Mouse (Mus musculus): ENCODE results near the gene Polr2h. TPM values are rescaled to one million over a fixed set of nuclear protein-coding genes. Genes with fewer than 3 reads are reported as not detected.

Gene Polr2h
- total and polyA plus RNA-seq, 3 experiments = 117 to 183 (median 157) TPM

DNA sequence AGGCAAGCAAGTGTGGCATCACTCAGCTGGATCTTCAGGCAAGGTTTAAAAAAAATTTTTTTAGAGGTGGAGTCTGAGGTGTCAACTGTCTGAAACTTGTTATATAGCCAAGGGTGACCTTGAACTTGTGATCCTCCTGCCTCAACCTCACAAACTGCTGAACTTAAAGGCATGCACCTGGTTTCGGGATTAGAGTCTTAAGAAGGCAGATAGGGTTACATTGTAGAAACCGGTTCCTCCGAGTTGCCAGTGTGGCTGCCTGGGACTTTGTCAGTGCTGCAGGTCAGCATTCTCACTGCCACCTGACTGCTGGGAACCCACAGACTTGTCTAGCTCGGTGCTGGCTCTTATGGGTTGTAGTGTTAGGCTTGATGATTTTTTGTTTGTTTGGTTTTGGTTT lies 5.8 kb downstream of the Polr2h start:
- Histone ChIP-seq H3K9me3 (replicated peaks; ENCODE audit: low read length) (no peaks in the 10 kb centered on the region), H3K79me2 (replicated peaks; ENCODE audit: control insufficient read depth, extremely low read depth, insufficient read depth, poor library complexity, severe bottlenecking) (peaks cover 7% of the 10 kb centered on the region), H3K27ac (ENCODE audit: insufficient read depth, low read depth) (no peak overlapping the region), H3K4me3 (replicated peaks in 1 of 3; ENCODE audit: low read depth in 2 of 3, low read length in 2 of 3, poor library complexity in 1 of 3) (no peak overlapping the region), H3K27me3 (replicated peaks) (peaks cover 3% of the 10 kb centered on the region), H3K4me2 (ENCODE audit: insufficient read depth, low read depth, poor library complexity, severe bottlenecking) (no peak overlapping the region), H3K4me1 (ENCODE audit: control insufficient read depth in 1 of 2, insufficient read depth in 2 of 2) (peaks cover 0 to 10% of the 10 kb centered on the region in 2 experiments; a peak in 2 of 4 replicates), H3K36me3 (replicated peaks in 1 of 2; ENCODE audit: control insufficient read depth in 1 of 2, insufficient read depth in 1 of 2, low read length in 1 of 2) (peaks cover 23 to 39% of the 10 kb centered on the region in 2 experiments), H3K9ac (ENCODE audit: insufficient read depth, low read depth) (no peak overlapping the region)
- in situ Hi-C loops (cut with MboI; ENCODE audit: low pct_ligation_motif_present, low pct_unique_long_range_greater_than_20kb, low sequenced_read_pairs) (loop anchor here (10.0 kb wide), 1 partner anchor 462 kb away; no protein-coding TSS in a partner anchor), dilution Hi-C loops (cut with MboI; ENCODE audit: extremely low pct_ligation_motif_present, extremely low pct_unique_long_range_greater_than_20kb, low sequenced_read_pairs) (no loop called here)
- DNase-seq (ENCODE audit: extremely low read depth) = no peak
- TF ChIP-seq JUND (conservative IDR thresholded peaks at IDR 0.05; ENCODE audit: low read depth, low read length) (no peak), SIN3A (IDR thresholded peaks at IDR 0.05; ENCODE audit: low read length) (no peak), BHLHE40 (IDR thresholded peaks at IDR 0.05; ENCODE audit: low read depth, low read length) (no peak), ELF1 (IDR thresholded peaks at IDR 0.05; ENCODE audit: low read depth, low read length) (no peak), UBTF (IDR thresholded peaks at IDR 0.05; ENCODE audit: low read depth, low read length) (no peak), MAX (IDR thresholded peaks at IDR 0.05; ENCODE audit: low read length) (no peak), HCFC1 (IDR thresholded peaks at IDR 0.05; ENCODE audit: low read depth, low read length) (no peak), MEF2A (IDR thresholded peaks at IDR 0.05; ENCODE audit: borderline replicate concordance, low read depth, low read length) (no peak), POLR2AphosphoS2 (IDR thresholded peaks at IDR 0.05; ENCODE audit: low read depth, low read length) (no peak), USF1 (IDR thresholded peaks at IDR 0.05; ENCODE audit: low read depth, low read length) (no peak), EP300 (IDR thresholded peaks at IDR 0.05; ENCODE audit: low read length) (no peak), JUN (IDR thresholded peaks at IDR 0.05; ENCODE audit: insufficient read depth, low read depth, low read length) (no peak), POLR2A (IDR thresholded peaks at IDR 0.05; ENCODE audit: low read depth, low read length) (no peak), TBP (conservative IDR thresholded peaks at IDR 0.05; ENCODE audit: low read depth, low read length) (no peak), ZKSCAN1 (IDR thresholded peaks at IDR 0.05; ENCODE audit: borderline replicate concordance, low read depth, low read length) (no peak), CTCF (conservative IDR thresholded peaks at IDR 0.05 in 1 of 2, IDR thresholded peaks at IDR 0.05 in 1 of 2; ENCODE audit: low read depth in 2 of 2, low read length in 2 of 2) (no peak), ZC3H11A (IDR thresholded peaks at IDR 0.05; ENCODE audit: low read depth, low read length) (no peak), ZNF384 (IDR thresholded peaks at IDR 0.05; ENCODE audit: low read depth, low read length) (no peak), KAT2A (IDR thresholded peaks at IDR 0.05; ENCODE audit: insufficient replicate concordance, low read length) (no peak), MXI1 (IDR thresholded peaks at IDR 0.05; ENCODE audit: low read depth, low read length) (no peak)

DNA sequence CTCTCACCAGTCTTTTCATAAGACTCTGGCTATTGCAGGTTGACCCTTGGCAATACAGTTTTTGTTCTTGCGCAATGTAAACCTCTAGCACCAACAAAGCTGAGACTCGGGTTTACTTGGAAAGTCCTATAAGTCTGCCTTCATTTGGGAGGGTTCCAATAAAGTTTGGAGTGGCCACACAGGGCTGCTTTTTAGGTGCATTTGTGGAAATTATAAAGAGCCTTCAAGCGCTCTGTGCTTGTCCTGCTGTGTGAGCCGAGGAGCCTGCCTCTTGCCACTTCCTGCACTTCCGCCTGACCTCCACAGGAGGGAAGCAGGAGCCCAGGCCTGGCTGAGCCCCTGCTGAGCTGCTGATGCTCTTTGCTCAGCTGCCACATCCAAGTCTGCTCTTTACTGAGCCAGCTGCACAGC lies 6.9 kb downstream of the Polr2h start:
- H3K4me2 ChIP-seq (ENCODE audit: insufficient read depth, low read depth, poor library complexity, severe bottlenecking) = no peak overlapping the region
- no peaks in the 10 kb centered on the region for H3K9me3 ChIP-seq (replicated peaks; ENCODE audit: low read length)
- no peak overlapping the region for H3K27ac ChIP-seq (ENCODE audit: insufficient read depth, low read depth)
- TF ChIP-seq SMC3 (IDR thresholded peaks at IDR 0.05; ENCODE audit: low read depth, low read length) = peak; percentile 76
- TF ChIP-seq CHD1 (IDR thresholded peaks at IDR 0.05; ENCODE audit: low read depth, low read length) = no peak
- peak; percentile 15 to 83; a peak in 3 of 4 replicates for TF ChIP-seq CTCF (conservative IDR thresholded peaks at IDR 0.05 in 1 of 2, IDR thresholded peaks at IDR 0.05 in 1 of 2; ENCODE audit: low read depth in 2 of 2, low read length in 2 of 2)
- TF ChIP-seq ELF1 (IDR thresholded peaks at IDR 0.05; ENCODE audit: low read depth, low read length) = peak; percentile 62
- TF ChIP-seq ZKSCAN1 (IDR thresholded peaks at IDR 0.05; ENCODE audit: borderline replicate concordance, low read depth, low read length) = no peak
- peak; percentile 84 for TF ChIP-seq RAD21 (IDR thresholded peaks at IDR 0.05; ENCODE audit: low read depth, low read length)
- peak; percentile 53; the same call in 1 of the 2 replicates for TF ChIP-seq ZC3H11A (IDR thresholded peaks at IDR 0.05; ENCODE audit: low read depth, low read length)
- no peak for TF ChIP-seq USF2 (conservative IDR thresholded peaks at IDR 0.05; ENCODE audit: low read depth, low read length)
- no peak for TF ChIP-seq USF1 (IDR thresholded peaks at IDR 0.05; ENCODE audit: low read depth, low read length)
- no peak for TF ChIP-seq POLR2A (IDR thresholded peaks at IDR 0.05; ENCODE audit: low read depth, low read length)
- no peak for TF ChIP-seq MEF2A (IDR thresholded peaks at IDR 0.05; ENCODE audit: borderline replicate concordance, low read depth, low read length)
- no peak for TF ChIP-seq JUND (conservative IDR thresholded peaks at IDR 0.05; ENCODE audit: low read depth, low read length)
- TF ChIP-seq BHLHE40 (IDR thresholded peaks at IDR 0.05; ENCODE audit: low read depth, low read length) = no peak
- TF ChIP-seq NELFE (IDR thresholded peaks at IDR 0.05; ENCODE audit: low read depth, low read length) = no peak; the same call in 1 of the 2 replicates
- TF ChIP-seq ETS1 (conservative IDR thresholded peaks at IDR 0.05; ENCODE audit: low read depth, low read length) = no peak
- no peak for TF ChIP-seq TCF12 (IDR thresholded peaks at IDR 0.05; ENCODE audit: low read depth, low read length)
- TF ChIP-seq MAZ (IDR thresholded peaks at IDR 0.05; ENCODE audit: low read depth, low read length) = no peak
- H3K4me1 ChIP-seq (ENCODE audit: control insufficient read depth in 1 of 2, insufficient read depth in 2 of 2) = peaks cover 0 to 4% of the 10 kb centered on the region in 2 experiments; a peak in 1 of 4 replicates
- peak; percentile 63 for DNase-seq (ENCODE audit: extremely low read depth)
- peaks cover 23 to 39% of the 10 kb centered on the region in 2 experiments for H3K36me3 ChIP-seq (replicated peaks in 1 of 2; ENCODE audit: control insufficient read depth in 1 of 2, insufficient read depth in 1 of 2, low read length in 1 of 2)
- no peaks in the 10 kb centered on the region for H3K79me2 ChIP-seq (replicated peaks; ENCODE audit: control insufficient read depth, extremely low read depth, insufficient read depth, poor library complexity, severe bottlenecking)
- in situ Hi-C loops (cut with MboI; ENCODE audit: low pct_ligation_motif_present, low pct_unique_long_range_greater_than_20kb, low sequenced_read_pairs) (loop anchor here (10.0 kb wide), 1 partner anchor 460 kb away; no protein-coding TSS in a partner anchor), dilution Hi-C loops (cut with MboI; ENCODE audit: extremely low pct_ligation_motif_present, extremely low pct_unique_long_range_greater_than_20kb, low sequenced_read_pairs) (no loop called here)
- no peak overlapping the region for H3K4me3 ChIP-seq (replicated peaks in 1 of 3; ENCODE audit: low read depth in 2 of 3, low read length in 2 of 3, poor library complexity in 1 of 3)
- H3K27me3 ChIP-seq (replicated peaks) = peaks cover 9% of the 10 kb centered on the region
- H3K9ac ChIP-seq (ENCODE audit: insufficient read depth, low read depth) = no peak overlapping the region
